Mouse (Mus musculus): ENCODE measurements around the gene a. TPM values are rescaled to one million over a fixed set of nuclear protein-coding genes. Genes with fewer than 3 reads are reported as not detected.
"Not testable (repeated sequence)": the region's sequence is repeated elsewhere in the genome, so short reads cannot be mapped to it uniquely, and the experiment has no call there.

Gene a
- polyA plus RNA-seq, 1 experiment from 2014 or later, result 9.4 TPM

DNA sequence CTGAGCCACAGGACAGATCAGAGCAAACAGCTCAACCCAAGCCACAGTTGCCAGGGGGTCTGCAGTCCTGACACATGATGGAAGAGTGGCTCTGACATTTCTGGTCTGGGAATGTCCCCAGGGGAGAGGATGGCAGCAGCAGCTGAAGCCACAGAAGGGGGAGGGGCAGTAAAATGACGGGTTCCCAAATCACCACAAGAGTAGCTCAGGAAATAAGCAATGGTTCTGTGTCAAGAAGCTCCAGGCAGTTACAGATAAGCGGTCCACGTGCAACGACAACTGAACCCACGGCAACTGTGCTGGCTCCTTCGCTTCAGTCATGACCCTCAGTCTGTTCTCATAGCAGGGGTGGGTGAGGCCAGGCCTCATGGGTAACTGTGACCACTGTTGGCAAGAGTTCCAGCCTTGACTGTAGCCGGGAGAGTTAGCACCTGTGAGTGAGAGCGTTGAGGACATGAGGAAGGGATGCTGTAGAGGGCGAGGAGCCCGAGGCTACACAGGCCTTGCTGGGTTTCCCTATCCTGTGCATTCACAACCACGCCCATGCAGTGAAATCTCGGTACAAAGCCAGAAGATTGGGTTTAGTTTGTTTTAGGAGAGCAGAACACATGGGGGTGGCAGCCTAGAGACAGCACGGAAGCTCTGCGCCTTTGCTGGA lies 178.7 kb downstream of the a start:
- WGBS, result 64% methylated on average over 14 of the region's 14 CpGs

DNA sequence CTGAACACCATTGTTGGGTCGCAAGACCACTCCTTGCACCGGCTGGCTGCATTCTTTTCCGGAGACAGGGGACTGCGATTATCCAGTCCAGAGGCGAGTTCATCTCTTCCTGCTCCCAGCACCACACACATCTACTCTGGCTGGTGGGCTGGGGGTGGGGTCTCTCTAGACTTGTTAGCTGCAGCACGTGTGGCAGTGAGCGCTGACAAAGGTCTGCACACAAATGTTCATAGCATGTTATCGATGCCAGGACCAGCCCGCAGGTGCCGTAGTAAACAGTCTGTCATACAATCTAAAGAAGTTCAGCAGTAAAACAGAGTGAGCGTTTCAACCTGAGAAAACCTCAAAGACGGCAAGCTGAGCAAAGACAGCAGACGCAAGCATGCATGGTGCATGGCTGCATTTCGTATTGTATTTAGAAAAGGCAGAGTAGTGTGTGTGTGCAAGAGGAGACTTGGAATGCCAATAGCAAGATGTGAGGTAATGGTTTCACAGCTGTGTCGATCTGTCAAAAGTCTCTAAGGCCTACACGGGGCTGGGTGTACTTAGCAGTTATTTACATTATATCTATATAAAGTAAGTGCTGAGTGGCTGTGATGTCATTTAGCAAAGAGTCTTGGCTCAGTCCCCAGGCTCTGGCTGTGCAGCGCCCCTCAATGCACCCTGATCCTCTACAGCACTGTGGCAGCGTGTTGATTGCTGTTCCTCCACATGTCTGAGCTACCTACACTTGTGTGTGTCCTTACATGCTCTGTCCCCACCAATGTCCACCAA lies 180.9 kb downstream of the a start:
- peak; percentile 85; the same call in 1 of the 2 replicates for ATAC-seq (ENCODE audit: insufficient number of reproducible peaks, insufficient read depth, low FRiP score, low TSS enrichment)
- Histone ChIP-seq H3K27me3 (no peaks in the 10 kb centered on the region), H3K9me3 (no peaks in the 10 kb centered on the region), H3K27ac (peak overlapping the region; percentile 65), H3K4me2 (replicated peaks) (no peak overlapping the region; the same call in 1 of the 2 replicates), H3K4me1 (peaks cover 18% of the 10 kb centered on the region), H3K36me3 (no peaks in the 10 kb centered on the region), H3K9ac (no peak overlapping the region), H3K4me3 (no peak overlapping the region)
- 41% methylated on average over 18 of the region's 18 CpGs for WGBS

More for the DNA sequence above, 178.7 kb downstream of the a start:
- H3K4me2 ChIP-seq (replicated peaks); H3K36me3 ChIP-seq; H3K27ac ChIP-seq; H3K9me3 ChIP-seq; ATAC-seq (ENCODE audit: insufficient number of reproducible peaks, insufficient read depth, low FRiP score, low TSS enrichment); H3K9ac ChIP-seq; H3K4me3 ChIP-seq; H3K27me3 ChIP-seq: not testable (repeated sequence)
- H3K4me1 ChIP-seq, result peaks cover 18% of the 10 kb centered on the region

GRCm38 (mm10) chr2:154972981-154973380 lies 181.8 kb downstream of the a start:
- Histone ChIP-seq H3K27ac (no peak overlapping the region), H3K9ac (no peak overlapping the region), H3K9me3 (no peaks in the 10 kb centered on the region), H3K27me3 (no peaks in the 10 kb centered on the region), H3K4me2 (replicated peaks) (no peak overlapping the region), H3K4me1 (peaks cover 18% of the 10 kb centered on the region), H3K36me3 (no peaks in the 10 kb centered on the region), H3K4me3 (no peak overlapping the region)
- ATAC-seq (ENCODE audit: insufficient number of reproducible peaks, insufficient read depth, low FRiP score, low TSS enrichment), result no peak
- WGBS, result 31% methylated on average over 5 of the region's 5 CpGs

DNA sequence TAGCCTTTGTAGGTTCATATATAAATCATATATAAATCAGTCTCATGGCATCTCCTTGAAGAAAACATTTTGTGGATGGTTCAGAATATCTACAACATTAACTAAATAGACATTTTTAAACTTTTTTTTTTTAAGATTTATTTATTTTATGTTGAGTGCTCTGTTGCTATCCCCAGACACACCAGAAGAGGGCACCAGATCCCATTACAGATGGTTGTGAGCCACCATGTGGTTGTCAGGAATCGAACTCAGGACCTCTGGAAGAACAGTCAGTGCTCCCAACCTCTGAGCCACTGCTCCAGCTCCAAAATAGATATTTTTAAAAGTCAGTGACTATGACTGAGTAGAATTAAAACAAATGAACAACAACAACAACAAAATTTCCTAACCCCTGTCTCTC lies 195.4 kb downstream of the a start:
- ATAC-seq (ENCODE audit: insufficient number of reproducible peaks, insufficient read depth, low FRiP score, low TSS enrichment), result no peak
- Histone ChIP-seq H3K9me3 (no peaks in the 10 kb centered on the region), H3K36me3 (no peaks in the 10 kb centered on the region), H3K9ac (no peak overlapping the region), H3K27me3 (no peaks in the 10 kb centered on the region), H3K4me1 (no peaks in the 10 kb centered on the region), H3K4me2 (replicated peaks) (no peak overlapping the region), H3K4me3 (no peak overlapping the region), H3K27ac (no peak overlapping the region)
- 81% methylated on average over 1 of the region's 1 CpGs for WGBS

DNA sequence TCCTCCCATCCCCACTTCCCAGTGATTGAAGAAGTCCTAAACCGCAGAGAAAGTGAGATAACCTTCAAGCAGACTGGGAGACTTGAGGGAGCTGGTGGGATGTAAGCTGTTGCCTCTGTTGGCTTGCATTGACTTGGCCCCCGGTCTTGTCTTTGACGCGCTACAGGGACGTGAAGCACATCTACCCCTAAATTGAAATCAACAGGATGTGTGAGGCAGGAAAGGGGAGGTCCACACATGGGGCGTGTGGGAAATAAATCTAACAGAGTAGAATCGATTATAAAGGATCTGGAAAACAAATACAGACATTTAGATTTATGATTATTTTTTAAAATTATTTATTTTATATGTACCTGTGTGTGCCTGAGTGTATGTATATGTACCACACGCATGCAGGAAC lies 200.2 kb downstream of the a start:
- WGBS, result 86% methylated on average over 8 of the region's 8 CpGs
- H3K9ac ChIP-seq, result no peak overlapping the region
- H3K27me3 ChIP-seq, result no peaks in the 10 kb centered on the region
- H3K9me3 ChIP-seq, result no peaks in the 10 kb centered on the region
- no peaks in the 10 kb centered on the region for H3K4me1 ChIP-seq
- H3K27ac ChIP-seq, result no peak overlapping the region
- H3K4me2 ChIP-seq (replicated peaks), result no peak overlapping the region
- H3K36me3 ChIP-seq, result no peaks in the 10 kb centered on the region
- H3K4me3 ChIP-seq, result no peak overlapping the region
- no peak for ATAC-seq (ENCODE audit: insufficient number of reproducible peaks, insufficient read depth, low FRiP score, low TSS enrichment)

- WGBS, result 77% methylated on average over 5 of the region's 5 CpGs
- H3K9me3 ChIP-seq, result no peaks in the 10 kb centered on the region
- H3K4me2 ChIP-seq (replicated peaks), result no peak overlapping the region
- no peak overlapping the region for H3K4me3 ChIP-seq
- no peak overlapping the region for H3K9ac ChIP-seq
- ATAC-seq (ENCODE audit: insufficient number of reproducible peaks, insufficient read depth, low FRiP score, low TSS enrichment), result no peak
- H3K36me3 ChIP-seq, result no peaks in the 10 kb centered on the region
- no peaks in the 10 kb centered on the region for H3K27me3 ChIP-seq
- no peak overlapping the region for H3K27ac ChIP-seq
- no peaks in the 10 kb centered on the region for H3K4me1 ChIP-seq
Measured at GRCm38 (mm10) chr2:154992083-154992482, 200.9 kb downstream of the a start.

- Histone ChIP-seq H3K4me3 (no peak overlapping the region), H3K9me3 (no peaks in the 10 kb centered on the region), H3K27me3 (no peaks in the 10 kb centered on the region), H3K27ac (no peak overlapping the region), H3K4me2 (replicated peaks) (no peak overlapping the region), H3K9ac (no peak overlapping the region), H3K36me3 (no peaks in the 10 kb centered on the region), H3K4me1 (no peaks in the 10 kb centered on the region)
- no peak for ATAC-seq (ENCODE audit: insufficient number of reproducible peaks, insufficient read depth, low FRiP score, low TSS enrichment)
- 94% methylated on average over 11 of the region's 11 CpGs for WGBS
Measured at GRCm38 (mm10) chr2:155005491-155005890, 214.3 kb downstream of the a start.

DNA sequence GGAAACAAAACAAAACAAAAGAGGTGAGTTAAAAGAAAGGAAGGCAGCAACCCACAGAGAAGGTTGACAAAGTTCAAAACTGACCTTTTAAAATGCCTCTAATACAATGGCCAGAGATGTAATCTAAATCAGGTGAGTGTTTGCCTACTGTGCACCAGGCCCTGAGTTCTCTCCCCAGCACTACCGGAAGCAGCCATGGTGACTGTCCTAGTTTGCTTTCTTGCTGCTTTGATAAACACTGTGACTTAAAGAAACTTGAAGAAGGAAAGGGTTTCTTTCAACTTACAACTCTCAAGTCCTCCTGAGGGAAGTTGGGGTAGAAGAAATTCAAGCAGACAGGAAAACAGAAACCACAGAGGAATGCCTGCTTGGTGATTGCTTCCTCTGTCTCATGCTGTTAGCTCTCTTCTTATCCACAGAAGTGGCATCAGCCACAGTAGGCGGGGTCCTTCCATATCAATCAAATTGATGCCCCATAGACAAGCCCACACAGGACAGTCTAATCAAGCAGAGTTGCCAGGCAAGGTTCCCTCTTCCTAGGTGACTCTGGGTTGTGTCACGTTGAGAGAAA lies 220.0 kb downstream of the a start:
- Histone ChIP-seq H3K4me3 (no peak overlapping the region), H3K27ac (no peak overlapping the region), H3K36me3 (no peaks in the 10 kb centered on the region), H3K27me3 (no peaks in the 10 kb centered on the region), H3K9ac (no peak overlapping the region), H3K4me1 (0 out of 2 replicates have a peak, but pooled peaks cover 7% of the 10 kb centered on the region), H3K9me3 (no peaks in the 10 kb centered on the region), H3K4me2 (replicated peaks) (no peak overlapping the region)
- 53% methylated on average over 3 of the region's 3 CpGs for WGBS
- ATAC-seq (ENCODE audit: insufficient number of reproducible peaks, insufficient read depth, low FRiP score, low TSS enrichment), result no peak

- Histone ChIP-seq H3K4me3 (no peak overlapping the region), H3K9ac (no peak overlapping the region), H3K4me1 (0 out of 2 replicates have a peak, but pooled peaks cover 7% of the 10 kb centered on the region), H3K36me3 (no peaks in the 10 kb centered on the region), H3K9me3 (no peaks in the 10 kb centered on the region), H3K4me2 (replicated peaks) (no peak overlapping the region), H3K27me3 (no peaks in the 10 kb centered on the region), H3K27ac (no peak overlapping the region)
- WGBS, result 63% methylated on average over 6 of the region's 6 CpGs
- ATAC-seq (ENCODE audit: insufficient number of reproducible peaks, insufficient read depth, low FRiP score, low TSS enrichment), result no peak
Measured at GRCm38 (mm10) chr2:155012991-155013390, 221.8 kb downstream of the a start.

DNA sequence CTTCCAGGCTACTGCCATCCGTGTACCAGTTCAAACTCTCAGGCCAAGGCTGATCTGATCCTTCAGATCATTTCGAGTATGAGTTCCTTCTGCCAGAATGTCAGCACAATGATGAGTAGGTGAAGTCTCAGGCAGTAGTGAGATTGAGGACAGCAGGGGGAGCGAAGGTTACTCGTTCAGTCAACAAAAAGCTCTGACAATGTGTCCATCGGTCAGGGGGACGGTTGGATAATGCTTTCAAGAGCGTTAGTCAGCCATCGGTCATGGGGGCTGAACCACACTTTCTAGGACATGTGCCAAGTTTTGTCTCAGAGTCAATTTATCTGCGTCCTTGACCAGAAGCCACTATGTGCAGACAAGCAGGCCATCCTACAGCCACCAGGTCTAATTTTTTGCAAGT lies 225.5 kb downstream of the a start:
- not testable (repeated sequence) for H3K27me3 ChIP-seq; H3K4me2 ChIP-seq (replicated peaks); H3K4me1 ChIP-seq; H3K9me3 ChIP-seq; ATAC-seq (ENCODE audit: insufficient number of reproducible peaks, insufficient read depth, low FRiP score, low TSS enrichment); H3K27ac ChIP-seq; H3K36me3 ChIP-seq; H3K9ac ChIP-seq; H3K4me3 ChIP-seq
- WGBS, result 21% methylated on average over 7 of the region's 9 CpGs

GRCm38 (mm10) chr2:155018251-155018755 lies 227.1 kb downstream of the a start, which contains the start of gene Gm14226:
Gm14226 (plus strand) TSS chr2:155018266.
- Histone ChIP-seq H3K9ac (peak within 1 kb of the TSS; percentile 50), H3K4me2 (replicated peaks) (peak within 1 kb of the TSS; percentile 74), H3K27ac (peak within 1 kb of the TSS; percentile 88), H3K4me3 (peak within 1 kb of the TSS; percentile 34)
- H3K27me3 ChIP-seq; ATAC-seq (ENCODE audit: insufficient number of reproducible peaks, insufficient read depth, low FRiP score, low TSS enrichment); H3K4me1 ChIP-seq; H3K36me3 ChIP-seq; H3K9me3 ChIP-seq: not testable (repeated sequence)
- 2% methylated on average over 24 of the region's 26 CpGs for WGBS
